10 mouse cellular contexts compared by ENCODE assay signal in the genomic region with DNA sequence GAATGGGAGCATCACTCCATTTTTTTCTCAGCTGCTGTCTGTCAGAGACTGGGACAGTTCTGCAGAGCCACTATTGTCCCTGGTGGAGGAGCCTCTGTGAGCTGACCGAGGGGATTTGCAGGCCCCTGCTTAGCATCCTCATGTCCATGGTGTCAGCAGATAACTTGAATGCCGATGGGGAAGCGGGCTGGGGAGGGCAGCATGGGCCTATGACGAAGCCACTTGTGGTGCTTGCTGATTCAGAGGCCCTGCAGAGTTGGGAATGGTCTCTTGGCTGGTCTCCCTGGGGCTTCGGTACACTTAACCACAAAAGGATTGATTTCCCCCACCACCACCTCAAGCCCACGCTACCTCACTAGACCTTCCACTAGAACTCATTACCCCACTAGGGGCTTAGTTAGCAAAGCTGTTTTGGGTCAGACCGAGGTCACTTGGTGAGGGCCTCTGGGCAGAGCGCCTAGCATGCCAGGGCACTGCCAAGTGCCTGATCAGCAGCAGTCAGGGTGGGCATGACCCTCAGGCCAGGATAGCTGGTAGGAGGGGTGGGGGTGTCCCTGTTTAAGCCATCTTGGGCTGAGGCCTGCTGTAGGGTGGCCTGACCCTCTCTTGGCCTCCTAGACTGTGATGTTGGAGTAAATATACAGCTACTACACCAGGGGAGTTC. TPM values are rescaled to one million over a fixed set of nuclear protein-coding genes. Genes with fewer than 3 reads are reported as not detected.
DNase-seq lines count a peak whose midpoint lies in the region; ATAC-seq and TF ChIP-seq lines count a peak whose summit lies in the region.
"Had no signal": no experiment of that assay in that cellular context is flagged by ENCODE, and none has a peak within 500 bp of the region (broad histone marks: within the 10 kb centered on the region; RNA-seq: fewer than 3 reads in every experiment).

No protein-coding gene starts in this region.

- no peaks in the 10 kb centered on the region for H3K27me3 ChIP-seq in neural tube, embryonic 11.5 days (ENCODE audit: control insufficient read depth, insufficient read depth, low read length)
- no peaks in the 10 kb centered on the region for H3K27me3 ChIP-seq in forebrain, embryonic 15.5 days
- H3K27me3 ChIP-seq in neural tube, embryonic 13.5 days: no peaks in the 10 kb centered on the region

- no peak for DNase-seq in neural tube, embryonic 11.5 days (ENCODE audit: low spot score)
- DNase-seq in neural tube, embryonic 10.5 days (ENCODE audit: extremely low spot score, low spot score): no peak
- DNase-seq in kidney, adult 9 months: peak; percentile 69
- DNase-seq in gastrocnemius, adult 2 months: no peak
- no peak for DNase-seq in left cerebral cortex, postnatal 4 days
- DNase-seq: cerebellum, postnatal 14 days; liver had no signal

- H3K36me3 ChIP-seq in neural tube, embryonic 11.5 days (ENCODE audit: control insufficient read depth, insufficient read depth, low read length): no peaks in the 10 kb centered on the region
- no peaks in the 10 kb centered on the region for H3K36me3 ChIP-seq in forebrain, embryonic 15.5 days
- no peaks in the 10 kb centered on the region for H3K36me3 ChIP-seq in neural tube, embryonic 13.5 days

- intact Hi-C loops in gastrocnemius, adult 2 months (cut with DNase I): no loop called here
- intact Hi-C loops in left cerebral cortex, postnatal 4 days (cut with DNase I): no loop called here

- peak overlapping the region; percentile 75 for H3K27ac ChIP-seq in neural tube, embryonic 11.5 days (ENCODE audit: low read depth, low read length)
- H3K27ac ChIP-seq in forebrain, embryonic 15.5 days (replicated peaks): peak overlapping the region; percentile 81
- H3K27ac ChIP-seq in neural tube, embryonic 13.5 days (replicated peaks): peak overlapping the region; percentile 91
- no peak overlapping the region for H3K27ac ChIP-seq in gastrocnemius, adult 2 months

- no peak for ATAC-seq in neural tube, embryonic 11.5 days (ENCODE audit: insufficient read depth, low FRiP score, low TSS enrichment)
- no peak; the same call in 1 of the 2 replicates for ATAC-seq in forebrain, embryonic 15.5 days (replicated peaks)
- no peak; the same call in 1 of the 2 replicates for ATAC-seq in neural tube, embryonic 13.5 days (ENCODE audit: low read depth)

- no peaks in the 10 kb centered on the region for H3K9me3 ChIP-seq in neural tube, embryonic 11.5 days (ENCODE audit: control insufficient read depth, low read length)
- no peaks in the 10 kb centered on the region for H3K9me3 ChIP-seq in forebrain, embryonic 15.5 days
- H3K9me3 ChIP-seq in neural tube, embryonic 13.5 days: no peaks in the 10 kb centered on the region
- H3K9me3 ChIP-seq: megakaryocyte, embryonic 14.5 days had no signal

- no peak overlapping the region; the same call in 1 of the 2 replicates for H3K4me2 ChIP-seq in neural tube, embryonic 11.5 days (ENCODE audit: low read depth)
- H3K4me2 ChIP-seq in forebrain, embryonic 15.5 days (replicated peaks): no peak overlapping the region
- H3K4me2 ChIP-seq in neural tube, embryonic 13.5 days: no peak overlapping the region

- H3K4me3 ChIP-seq in neural tube, embryonic 11.5 days (ENCODE audit: low read depth, low read length): no peak overlapping the region
- no peak overlapping the region for H3K4me3 ChIP-seq in forebrain, embryonic 15.5 days
- H3K4me3 ChIP-seq in neural tube, embryonic 13.5 days: no peak overlapping the region
- no peak overlapping the region for H3K4me3 ChIP-seq in gastrocnemius, adult 2 months
- H3K4me3 ChIP-seq: megakaryocyte, embryonic 14.5 days had no signal

- no peak for TF ChIP-seq CTCF in gastrocnemius, adult 2 months (IDR thresholded peaks at IDR 0.05)

- H3K4me1 ChIP-seq in neural tube, embryonic 11.5 days (ENCODE audit: control insufficient read depth, insufficient read depth, low read length): peaks cover 47% of the 10 kb centered on the region
- peaks cover 63% of the 10 kb centered on the region for H3K4me1 ChIP-seq in forebrain, embryonic 15.5 days
- H3K4me1 ChIP-seq in neural tube, embryonic 13.5 days (replicated peaks): peaks cover 75% of the 10 kb centered on the region

- 74% methylated on average over 8 of the region's 8 CpGs for WGBS in neural tube, embryonic 11.5 days
- WGBS in forebrain, embryonic 15.5 days: 58% methylated on average over 8 of the region's 8 CpGs
- 67% methylated on average over 8 of the region's 8 CpGs for WGBS in neural tube, embryonic 13.5 days

- peak overlapping the region; percentile 41 for H3K9ac ChIP-seq in neural tube, embryonic 11.5 days (ENCODE audit: low read length)
- no peak overlapping the region for H3K9ac ChIP-seq in forebrain, embryonic 15.5 days (replicated peaks)
- 0 out of 2 replicates have a peak overlapping the region, but pooled peaks have one; percentile 22 for H3K9ac ChIP-seq in neural tube, embryonic 13.5 days

RNA-seq across cellular contexts. Expression of a gene that starts 31.5 kb away (rescaled TPM):
- 81.6 and 82.2 TPM in 2 replicates for polyA plus RNA-seq in neural tube, embryonic 11.5 days (2014; fragmentation: Nextera tagmentation; extraction: Ambion mirVana)
- 63.3 and 72.0 TPM in 2 replicates for polyA plus RNA-seq in forebrain, embryonic 15.5 days (2015; fragmentation: Nextera tagmentation; extraction: Ambion mirVana)
- 85.2 and 93.6 TPM in 2 replicates for polyA plus RNA-seq in neural tube, embryonic 13.5 days (2015; fragmentation: Nextera tagmentation; extraction: Ambion mirVana)
- 1 to 10 TPM; 7.0 to 8.9 TPM for total RNA-seq in gastrocnemius, adult 2 months (2021)
- total RNA-seq in left cerebral cortex, postnatal 4 days (2021): 10 to 100 TPM; 74.7 to 80.3 TPM

RNA-seq across cellular contexts. Expression of a gene that starts 31.6 kb away (rescaled TPM):
- 43.4 and 49.8 TPM in 2 replicates for polyA plus RNA-seq in neural tube, embryonic 11.5 days (2014; fragmentation: Nextera tagmentation; extraction: Ambion mirVana)
- polyA plus RNA-seq in forebrain, embryonic 15.5 days (2015; fragmentation: Nextera tagmentation; extraction: Ambion mirVana): 76.5 and 78.1 TPM in 2 replicates
- polyA plus RNA-seq in neural tube, embryonic 13.5 days (2015; fragmentation: Nextera tagmentation; extraction: Ambion mirVana): 74.0 and 79.5 TPM in 2 replicates
- 10 to 100 TPM; 41.8 to 59.7 TPM for total RNA-seq in gastrocnemius, adult 2 months (2021)
- 10 to 100 TPM; 75.0 to 84.7 TPM for total RNA-seq in left cerebral cortex, postnatal 4 days (2021)

RNA-seq across cellular contexts. Expression of a gene that starts 46.7 kb away (rescaled TPM):
- 20.4 TPM in 2 replicates for polyA plus RNA-seq in neural tube, embryonic 11.5 days (2014; fragmentation: Nextera tagmentation; extraction: Ambion mirVana)
- 24.2 and 26.3 TPM in 2 replicates for polyA plus RNA-seq in forebrain, embryonic 15.5 days (2015; fragmentation: Nextera tagmentation; extraction: Ambion mirVana)
- polyA plus RNA-seq in neural tube, embryonic 13.5 days (2015; fragmentation: Nextera tagmentation; extraction: Ambion mirVana): 20.3 and 22.8 TPM in 2 replicates
- total RNA-seq in gastrocnemius, adult 2 months (2021): 10 to 100 TPM; 18.9 to 21.4 TPM
- total RNA-seq in left cerebral cortex, postnatal 4 days (2021): 10 to 100 TPM; 22.2 to 24.0 TPM

RNA-seq across cellular contexts. Expression of a gene that starts 47.2 kb away (rescaled TPM):
- 60.8 and 64.0 TPM in 2 replicates for polyA plus RNA-seq in neural tube, embryonic 11.5 days (2014; fragmentation: Nextera tagmentation; extraction: Ambion mirVana)
- polyA plus RNA-seq in forebrain, embryonic 15.5 days (2015; fragmentation: Nextera tagmentation; extraction: Ambion mirVana): 83.0 and 84.4 TPM in 2 replicates
- 86.4 and 93.2 TPM in 2 replicates for polyA plus RNA-seq in neural tube, embryonic 13.5 days (2015; fragmentation: Nextera tagmentation; extraction: Ambion mirVana)
- 10 to 100 TPM; 35.4 to 43.5 TPM for total RNA-seq in gastrocnemius, adult 2 months (2021)
- total RNA-seq in left cerebral cortex, postnatal 4 days (2021): 10 to 100 TPM; 55.5 to 57.3 TPM
